Mouse (Mus musculus) adrenal gland, postnatal 10 days (tissue): Measurements from ENCODE around the gene Trim30d. TPM values are rescaled to one million over a fixed set of nuclear protein-coding genes. Genes with fewer than 3 reads are reported as not detected.
A peak's percentile ranks its signal among the peaks of the same experiment; 100 is the strongest.
"Not testable (repeated sequence)": the region's sequence is repeated elsewhere in the genome, so short reads cannot be mapped to it uniquely, and the experiment has no call there.

ENCODE experiments used
- DNase-seq: peaks from one replicate; pipeline ENCODE4 v3.0.0; 2021; ENCODE audit warnings: mixed read lengths
- long read RNA-seq, 2 experiments: library from polyadenylated mRNA; stranded (forward); transcript quantifications; one replicate each; pipeline ENCODE4 v2.0.0; 2021
- total RNA-seq, 2 experiments: library from RNA; stranded (reverse); gene quantifications; 2 replicates each; pipeline ENCODE4 v1.2.3; 2021

Trim30d gene
- total RNA-seq = 1 to 10 TPM; 3.3 to 5.3 TPM
- long read RNA-seq, experiment 1 = 0 reads
- long read RNA-seq, experiment 2 = 0 reads

DNA sequence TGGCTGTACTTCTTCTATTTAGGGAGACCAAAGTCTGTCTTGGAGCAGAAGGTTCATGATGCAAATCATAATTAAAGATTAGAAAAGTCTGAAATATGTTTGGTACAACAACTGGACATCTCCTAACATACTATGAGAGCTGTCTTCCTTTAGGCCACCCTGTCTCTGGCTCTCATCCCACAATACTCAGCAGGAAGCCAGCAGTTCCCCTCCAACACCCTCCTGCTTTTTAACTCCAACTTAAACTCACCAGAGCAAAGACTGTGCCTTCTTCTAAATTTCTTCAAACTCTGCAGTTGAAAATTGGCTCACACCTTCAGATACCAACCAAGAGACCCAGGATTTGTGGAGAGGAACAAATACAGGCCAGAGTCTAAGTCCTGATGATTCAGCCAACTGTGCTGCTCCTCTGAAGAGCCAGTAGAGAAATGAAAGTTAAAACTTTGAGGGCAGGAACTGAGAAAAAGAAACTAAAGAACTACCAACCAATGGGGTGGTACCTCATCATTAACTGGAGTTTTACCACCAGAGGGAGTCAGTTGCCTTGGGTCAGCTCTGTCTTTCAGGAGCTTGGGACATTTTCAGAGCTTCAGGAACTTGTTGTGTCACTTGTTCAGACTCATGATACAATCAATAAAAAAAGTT lies at the start of gene Trim30d:
Gene Trim30d (minus strand): TSS at position 429 of the 645 bp plus-strand sequence.
- peak; percentile 4 for DNase-seq

DNA sequence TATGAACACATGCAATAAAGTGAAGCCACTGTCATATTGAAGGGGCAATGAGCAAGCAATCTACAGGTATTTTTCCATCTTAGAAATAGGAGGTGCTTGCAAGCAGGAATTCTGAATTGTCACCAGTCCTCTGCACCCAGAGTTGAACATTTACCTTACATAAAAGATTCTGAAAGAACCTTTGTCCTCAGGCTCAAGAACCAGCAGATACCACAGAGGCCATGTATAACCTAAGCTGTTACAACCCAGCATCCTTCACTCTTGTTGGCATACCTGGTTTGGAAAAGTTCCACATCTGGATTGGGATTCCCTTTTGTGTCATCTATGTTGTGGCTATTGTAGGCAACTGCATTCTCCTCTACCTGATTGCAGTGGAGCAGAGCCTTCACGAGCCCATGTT lies 45.1 kb upstream of the Trim30d start:
- DNase-seq = no peak

DNA sequence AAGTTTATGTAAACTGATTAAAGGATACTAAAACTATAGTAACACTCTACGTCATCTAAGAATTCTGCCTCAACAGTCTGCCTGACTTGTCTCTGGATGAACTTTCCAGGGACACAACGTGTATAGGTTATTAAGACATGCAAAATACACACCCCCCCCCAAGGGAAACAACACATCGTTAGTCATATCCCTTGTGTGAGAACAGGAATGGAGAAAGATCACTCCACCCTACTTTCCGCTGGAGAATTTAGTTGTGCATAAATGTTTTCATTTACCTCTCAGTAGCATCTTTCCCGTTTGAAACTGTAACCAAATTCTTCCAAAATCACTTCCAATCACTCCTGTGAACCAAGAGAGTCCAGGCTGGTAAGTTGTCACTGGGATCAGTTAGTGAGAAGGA lies 42.2 kb upstream of the Trim30d start, which contains the start of gene Olfr651:
Gene Olfr651 (plus strand): TSS at position 301 of the 400 bp plus-strand sequence.
- no peak for DNase-seq

DNA sequence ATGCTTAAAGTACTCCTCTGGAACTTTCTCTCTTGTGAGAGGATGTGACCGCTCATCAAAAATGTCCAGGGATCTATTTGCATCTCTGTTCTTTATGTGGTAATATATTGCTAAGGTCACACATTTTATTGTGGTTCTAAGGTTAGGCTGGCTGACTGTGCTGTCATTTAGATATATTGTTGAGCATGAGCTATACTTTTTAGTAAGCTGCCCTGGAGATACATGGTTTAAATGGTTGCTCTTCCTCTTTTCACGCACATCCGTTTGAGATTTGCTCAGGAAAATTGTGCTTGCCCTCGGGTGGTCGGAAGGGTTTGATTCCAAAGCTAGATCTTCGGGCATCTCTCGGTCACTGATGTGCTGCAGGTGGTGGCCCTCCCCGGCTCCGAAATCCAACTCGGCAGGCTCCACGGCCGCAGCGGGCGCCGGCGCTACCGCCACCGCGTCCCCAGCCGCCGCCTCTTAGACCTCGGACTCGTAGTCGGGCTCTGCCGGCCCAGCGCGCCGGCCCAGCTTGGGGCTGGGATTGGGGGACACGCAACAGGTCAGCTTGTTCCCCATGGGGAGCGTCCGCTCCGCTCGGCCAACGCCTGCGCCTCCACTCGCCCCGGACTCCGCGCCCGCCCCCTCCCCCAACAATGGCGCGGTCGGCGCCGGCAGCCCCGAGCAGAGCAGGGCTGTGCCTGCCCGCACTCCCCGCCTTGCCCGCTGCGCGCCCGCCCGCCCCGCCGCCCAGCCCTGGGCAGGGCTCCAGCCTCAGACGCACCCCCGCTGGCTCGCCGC lies 5.9 kb downstream of the Trim30d start:
- DNase-seq = peak; percentile 67

DNA sequence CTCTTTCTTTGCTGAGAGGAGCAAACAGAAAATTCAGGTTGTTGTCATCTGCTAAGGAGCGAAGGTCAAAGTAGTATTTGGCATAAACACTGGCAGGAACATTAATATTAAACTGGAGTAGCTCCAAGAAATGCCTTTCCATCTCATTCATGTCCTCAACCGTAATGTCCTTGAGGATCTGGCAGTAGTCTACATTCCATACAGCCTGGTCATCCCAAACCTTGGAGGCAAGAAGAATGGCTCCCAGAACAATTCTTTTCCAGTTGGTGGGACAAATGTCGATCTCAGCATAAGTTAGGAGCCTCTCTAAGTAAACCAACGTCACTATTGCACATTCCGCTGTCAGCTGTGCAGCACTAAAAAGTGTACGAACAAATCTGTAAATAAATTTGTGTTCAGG lies 6.5 kb downstream of the Trim30d start:
- not testable (repeated sequence) for DNase-seq

DNA sequence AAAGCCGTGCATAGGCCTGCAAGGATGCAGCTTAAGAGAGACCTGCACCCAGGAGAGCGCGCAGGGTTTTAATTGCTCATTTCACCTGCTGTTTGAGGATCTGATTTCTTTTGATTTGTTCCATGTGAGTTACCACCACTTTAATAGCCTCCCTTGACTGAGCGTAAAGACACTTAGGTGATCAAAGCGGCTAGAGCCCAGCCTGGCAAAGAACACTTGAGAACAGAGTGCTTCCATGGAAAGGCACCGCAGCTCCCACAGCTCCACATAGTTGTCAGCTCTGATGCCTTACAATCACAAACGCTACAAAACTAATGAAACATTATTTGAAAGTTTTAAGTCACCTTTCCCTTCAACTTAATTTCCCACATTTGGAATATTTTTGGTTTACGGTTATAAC lies 8.2 kb downstream of the Trim30d start:
- DNase-seq = not testable (repeated sequence)

DNA sequence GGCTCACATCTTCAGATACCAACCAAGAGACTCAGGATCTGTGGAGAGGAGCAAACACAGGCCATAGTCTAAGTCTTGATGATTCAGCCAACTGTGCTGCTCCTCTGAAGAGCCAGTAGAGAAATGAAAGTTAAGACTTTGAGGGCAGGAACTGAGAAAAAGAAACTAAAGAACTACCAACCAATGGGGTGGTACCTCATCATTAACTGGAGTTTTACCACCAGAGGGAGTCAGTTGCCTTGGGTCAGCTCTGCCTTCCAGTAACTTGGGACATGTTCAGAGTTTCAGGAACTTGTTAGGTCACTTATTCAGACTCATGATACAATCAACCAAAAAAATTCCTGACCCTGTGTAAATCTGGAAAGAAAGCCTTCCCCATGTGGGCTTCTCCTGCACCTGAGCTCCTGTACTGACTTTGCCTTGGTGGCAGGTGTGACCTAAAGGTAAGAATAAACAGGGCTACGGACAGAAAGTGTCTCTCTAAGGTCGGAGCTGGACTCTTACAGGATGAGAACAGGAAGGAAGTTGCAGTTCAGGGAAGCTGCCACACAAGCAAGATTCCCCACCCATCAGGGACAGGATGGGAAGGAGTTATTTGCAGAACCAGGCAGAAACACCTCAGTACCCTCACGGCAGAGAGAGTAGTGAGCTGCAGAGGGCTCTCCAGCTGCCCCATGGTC lies 42.4 kb downstream of the Trim30d start, which contains the start of gene Trim30a:
Gene Trim30a (minus strand): TSS at position 129 of the 680 bp plus-strand sequence.
- DNase-seq = no peak

DNA sequence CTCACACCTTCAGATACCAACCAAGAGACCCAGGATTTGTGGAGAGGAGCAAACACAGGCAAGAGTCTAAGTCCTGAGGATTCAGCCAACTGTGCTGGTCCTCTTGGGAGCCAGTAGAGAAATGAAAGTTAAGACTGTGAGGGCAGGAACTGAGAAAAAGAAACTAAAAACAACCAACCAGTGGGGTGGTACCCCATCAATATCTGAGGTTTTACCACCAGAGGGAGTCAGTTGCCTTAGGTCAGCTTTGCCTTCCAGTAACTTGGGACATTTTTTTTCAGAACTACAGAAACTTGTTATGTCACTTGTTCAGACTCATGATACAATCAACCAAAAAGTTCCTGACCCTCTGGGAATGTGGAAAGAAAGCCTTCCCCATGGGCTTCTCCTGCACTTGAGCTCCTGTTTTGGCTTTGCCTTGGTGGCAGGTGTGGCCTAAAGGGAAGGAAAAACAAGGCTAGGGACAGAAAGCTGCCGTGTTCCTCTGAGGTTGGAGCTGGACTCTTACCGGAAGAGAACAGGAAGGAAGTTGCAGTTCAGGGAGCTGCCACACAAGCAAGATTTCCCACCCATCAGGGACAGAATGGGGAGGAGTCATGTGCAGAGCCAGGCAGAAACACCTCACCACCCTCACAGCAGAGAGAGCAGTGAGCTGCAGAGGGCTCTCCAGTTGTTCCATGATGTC lies 61.5 kb downstream of the Trim30d start:
- peak; percentile 15 for DNase-seq

Other genes with a start within 250 kb of the Trim30d start
- gene Trim5, start 219.8 kb downstream of the Trim30d start, total RNA-seq = 1 to 10 TPM; 3.7 to 4.5 TPM
- gene Trim12a, start 192.4 kb downstream of the Trim30d start, total RNA-seq = 10 to 100 TPM in 1 of 2 experiments, 1 to 10 TPM in 1; 7.2 to 15.9 TPM
- gene Trim34b, start 178.4 kb downstream of the Trim30d start, total RNA-seq = under 1 TPM; 0.21 to 0.69 TPM
- 10 to 100 TPM in 1 of 2 experiments, 1 to 10 TPM in 1; 7.1 to 11.7 TPM for gene Trim12c, start 154.5 kb downstream of the Trim30d start, total RNA-seq
- gene Trim30b, start 138.0 kb downstream of the Trim30d start, total RNA-seq = under 1 TPM; 0.21 to 0.39 TPM
- under 1 TPM in 1 of 2 experiments, not detected in 1; 0.18 TPM for gene Trim30c, start 107.0 kb downstream of the Trim30d start, total RNA-seq
- gene Trim30a, start 42.7 kb downstream of the Trim30d start, total RNA-seq = 1 to 10 TPM; 4.2 TPM
- gene Olfr651, start 42.3 kb upstream of the Trim30d start, total RNA-seq = not detected
- not detected for gene Olfr652, start 53.1 kb upstream of the Trim30d start, total RNA-seq
- gene Olfr653, start 69.5 kb upstream of the Trim30d start, total RNA-seq = not detected
- not detected for gene Olfr654, start 79.2 kb upstream of the Trim30d start, total RNA-seq
- gene Olfr655, start 93.9 kb upstream of the Trim30d start, total RNA-seq = not detected
- gene Olfr656, start 106.1 kb upstream of the Trim30d start, total RNA-seq = under 1 TPM in 1 of 2 experiments, not detected in 1; 0.06 TPM
- gene Olfr657, start 116.9 kb upstream of the Trim30d start, total RNA-seq = not detected
- not detected for gene Olfr658, start 139.5 kb upstream of the Trim30d start, total RNA-seq
- gene Olfr659, start 158.9 kb upstream of the Trim30d start, total RNA-seq = not detected
- not detected for gene Olfr661, start 178.7 kb upstream of the Trim30d start, total RNA-seq